Mouse (Mus musculus) limb, embryonic 11.5 days (tissue): ENCODE measurements around the gene Fcrla. TPM values are rescaled to one million over a fixed set of nuclear protein-coding genes. Genes with fewer than 3 reads are reported as not detected.

Experiments used
- ATAC-seq: fragments of 200-750 bp; cut with Nextera tagmentation; 2 replicates; pipeline ENCODE4 v1.8.0; 2017; ENCODE audit warnings: low read depth; ENCODE audit not compliant: insufficient number of reproducible peaks, low FRiP score, low TSS enrichment
- DNase-seq: peaks from one replicate; pipeline ENCODE4 v3.0.0-alpha.2; 2015; ENCODE audit warnings: low spot score
- H3K27ac ChIP-seq: fragments of 300-500 bp; sonication (generic); replicated peaks from 2 replicates; pipeline ENCODE4 v1.5.1; 2014; ENCODE audit warnings: low read depth, mild to moderate bottlenecking, low read length
- H3K27me3 ChIP-seq: fragments of 300-500 bp; sonication (generic); 2 replicates; pipeline ENCODE4 v1.6.1; 2014; ENCODE audit warnings: mild to moderate bottlenecking, low read length, mixed read lengths; ENCODE audit not compliant: control insufficient read depth, insufficient read depth
- H3K36me3 ChIP-seq: fragments of 300-500 bp; sonication (generic); 2 replicates; pipeline ENCODE4 v1.6.1; 2014; ENCODE audit warnings: mild to moderate bottlenecking, low read length, moderate library complexity, mixed read lengths; ENCODE audit not compliant: control insufficient read depth, insufficient read depth
- H3K4me1 ChIP-seq: fragments of 300-500 bp; sonication (generic); 2 replicates; pipeline ENCODE4 v1.6.1; 2014; ENCODE audit warnings: low read length, mixed read lengths; ENCODE audit not compliant: control insufficient read depth, insufficient read depth
- H3K4me2 ChIP-seq: fragments of 300-500 bp; sonication (generic); 2 replicates; pipeline ENCODE4 v1.6.1; 2014; ENCODE audit warnings: low read depth, mild to moderate bottlenecking, moderate library complexity; ENCODE audit not compliant: severe bottlenecking
- H3K4me3 ChIP-seq: fragments of 300-500 bp; sonication (generic); 2 replicates; pipeline ENCODE4 v1.5.1; 2014; ENCODE audit warnings: low read depth, low read length
- H3K9ac ChIP-seq: fragments of 300-500 bp; sonication (generic); 2 replicates; pipeline ENCODE4 v1.6.1; 2014; ENCODE audit warnings: mild to moderate bottlenecking, low read length
- H3K9me3 ChIP-seq: fragments of 300-500 bp; sonication (generic); 2 replicates; pipeline ENCODE4 v1.6.1; 2016; ENCODE audit warnings: low read length; ENCODE audit not compliant: control insufficient read depth
- WGBS: fragments of 180-500 bp; shearing (Covaris S2); extraction: QIAGEN DNeasy Blood & Tissue Kit; methylation state at CpG from one replicate; pipeline ENCODE4 v1.1.7; 2014; 5-methylcytosine and 5-hydroxymethylcytosine counted together
- polyA plus RNA-seq: library from polyadenylated mRNA; unstranded; fragments of >200 nt; fragmentation: Nextera tagmentation; extraction: Ambion mirVana; gene quantifications from 2 replicates; pipeline ENCODE4 v1.2.1, GENCODE M21; 2014

Gene Fcrla
- polyA plus RNA-seq, 1 experiment from 2014 or later, result not detected

DNA sequence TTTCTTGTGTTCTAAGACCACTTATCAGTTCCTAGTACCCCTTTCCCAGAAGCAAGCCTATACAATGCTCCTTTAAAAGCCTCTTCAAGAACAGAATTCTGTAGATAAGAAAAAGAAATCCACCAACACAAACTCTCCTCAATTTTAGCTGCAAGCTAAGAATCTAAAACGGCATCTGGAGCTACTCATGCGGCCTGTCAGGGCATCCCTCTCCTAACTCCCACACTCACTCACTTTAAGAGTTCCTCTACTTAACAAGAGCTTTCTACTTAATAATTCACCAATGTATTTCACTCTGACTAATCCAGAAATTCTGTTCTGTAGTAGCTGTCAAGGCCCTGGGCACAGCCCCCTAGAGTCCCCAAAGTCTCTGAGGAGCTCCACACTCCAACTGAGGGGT is 35.7 kb downstream of the Fcrla start:
- 60% methylated on average over 2 of the region's 2 CpGs for WGBS
- H3K9me3 ChIP-seq, result no peaks in the 10 kb centered on the region
- ATAC-seq, result no peak
- no peaks in the 10 kb centered on the region for H3K4me1 ChIP-seq
- H3K4me2 ChIP-seq, result no peak overlapping the region
- no peak overlapping the region for H3K9ac ChIP-seq
- no peak overlapping the region for H3K27ac ChIP-seq
- DNase-seq, result no peak
- H3K27me3 ChIP-seq, result no peaks in the 10 kb centered on the region
- no peaks in the 10 kb centered on the region for H3K36me3 ChIP-seq
- no peak overlapping the region for H3K4me3 ChIP-seq

DNA sequence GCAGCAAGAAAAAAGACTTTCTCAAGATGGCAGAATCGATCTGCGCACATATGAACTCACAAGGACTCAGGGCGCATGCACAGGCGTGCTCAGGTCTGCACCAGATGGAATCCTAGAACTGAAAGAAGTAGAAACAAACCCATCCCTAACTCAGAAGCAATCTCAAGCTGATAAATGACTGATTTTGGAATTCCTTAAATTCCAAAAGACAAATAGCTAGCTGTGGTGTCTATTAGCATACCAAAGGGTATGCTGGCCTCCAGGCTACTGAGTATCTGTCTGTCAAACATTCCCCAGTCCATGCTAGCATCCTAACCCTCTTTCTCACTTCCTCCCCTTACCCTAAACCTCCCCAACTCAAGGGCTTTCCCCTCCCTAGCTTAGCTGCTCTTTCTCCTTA is 38.1 kb downstream of the Fcrla start:
- Histone ChIP-seq H3K4me1 (no peaks in the 10 kb centered on the region), H3K4me3 (no peak overlapping the region), H3K9me3 (no peaks in the 10 kb centered on the region), H3K27me3 (no peaks in the 10 kb centered on the region), H3K36me3 (no peaks in the 10 kb centered on the region), H3K4me2 (no peak overlapping the region), H3K9ac (no peak overlapping the region), H3K27ac (no peak overlapping the region)
- DNase-seq (no peak), ATAC-seq (no peak)
- WGBS, result 76% methylated on average over 4 of the region's 4 CpGs

DNA sequence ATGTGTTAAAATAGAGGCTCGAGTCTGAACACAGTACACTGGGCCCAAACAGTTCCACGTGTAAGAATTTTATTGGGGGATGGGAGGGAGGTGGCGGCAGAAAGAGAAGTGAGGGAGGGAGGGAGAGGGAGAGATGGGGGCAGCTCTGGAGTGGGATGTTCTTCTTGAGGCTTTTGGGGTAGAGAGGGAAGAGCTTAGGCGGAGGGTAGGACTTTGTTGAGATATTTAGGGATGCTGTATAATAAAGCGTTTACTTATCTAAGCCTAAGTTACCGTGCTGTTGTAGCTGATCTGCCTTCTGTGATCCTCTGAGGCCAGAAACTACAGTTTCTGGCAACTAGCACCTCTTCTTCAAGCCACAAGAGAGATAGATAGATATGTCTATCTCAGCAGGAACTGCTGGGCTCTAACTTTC is 41.3 kb downstream of the Fcrla start:
- H3K4me1 ChIP-seq, result no peaks in the 10 kb centered on the region
- no peak overlapping the region for H3K27ac ChIP-seq
- 26% methylated on average over 6 of the region's 6 CpGs for WGBS
- no peaks in the 10 kb centered on the region for H3K9me3 ChIP-seq
- H3K4me2 ChIP-seq, result no peak overlapping the region
- no peak overlapping the region for H3K9ac ChIP-seq
- ATAC-seq, result no peak
- H3K36me3 ChIP-seq, result no peaks in the 10 kb centered on the region
- H3K4me3 ChIP-seq, result no peak overlapping the region
- H3K27me3 ChIP-seq, result no peaks in the 10 kb centered on the region
- DNase-seq, result no peak

DNA sequence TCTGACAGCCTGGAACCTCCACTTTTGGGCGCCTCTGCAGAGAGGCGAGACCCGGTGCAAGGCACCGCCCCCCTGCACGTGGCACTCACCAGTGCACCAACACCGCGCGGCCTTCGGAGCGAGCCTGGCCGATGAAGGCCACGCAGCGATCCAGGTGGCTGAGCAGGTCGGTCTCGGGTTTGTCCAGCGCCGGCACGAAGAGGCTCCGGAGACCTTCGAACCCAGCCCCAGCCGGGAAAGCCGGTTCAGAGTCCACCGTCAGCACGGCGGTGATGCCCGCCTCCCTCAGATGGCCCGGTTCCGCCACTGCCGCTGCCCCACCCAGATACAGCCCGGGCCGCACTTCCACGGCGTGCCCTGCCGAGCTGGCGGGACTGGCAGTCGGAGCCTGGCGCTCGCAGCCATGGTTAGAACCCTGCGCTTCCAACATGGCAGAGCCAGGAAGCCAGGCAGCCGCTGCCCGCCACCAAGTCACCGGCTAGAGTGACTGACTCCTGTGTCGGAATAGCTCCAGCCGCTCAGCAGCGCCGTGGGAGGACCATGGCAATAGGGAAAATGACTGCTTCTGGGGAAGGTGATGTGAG is 42.3 kb downstream of the Fcrla start, which contains the start of the genes Gm26620 and Dusp12:
Gm26620 (plus strand) TSS at position 88 of the 584 bp plus-strand sequence.
Dusp12 (minus strand) TSS at position 563 of the 584 bp plus-strand sequence.
- DNase-seq, result peak; percentile 91

DNA sequence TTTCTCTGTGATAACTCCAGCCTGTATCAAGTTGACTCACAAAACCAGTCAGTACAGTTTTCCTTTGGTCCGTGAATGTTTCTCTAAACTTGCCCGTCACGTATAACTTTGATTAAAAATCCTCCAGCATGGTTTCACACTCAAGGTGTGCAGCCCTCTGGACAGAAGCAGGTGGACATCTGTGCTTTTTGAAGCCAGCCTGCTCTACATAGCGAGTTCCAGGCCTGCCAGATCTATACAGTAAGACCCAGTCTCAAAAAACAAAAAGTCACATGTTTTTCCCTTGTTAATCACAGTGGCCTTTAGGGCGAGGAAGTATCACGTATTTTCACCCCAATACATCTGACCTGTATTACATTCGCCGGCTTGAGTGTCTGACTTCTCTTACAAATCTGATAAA is 43.0 kb downstream of the Fcrla start:
- DNase-seq, result no peak
- Histone ChIP-seq H3K9ac (peak overlapping the region; percentile 87; the same call in 1 of the 2 replicates), H3K27me3 (no peaks in the 10 kb centered on the region), H3K27ac (no peak overlapping the region), H3K36me3 (peaks cover 2% of the 10 kb centered on the region; the same call in 1 of the 2 replicates), H3K4me2 (peak overlapping the region; percentile 59), H3K4me1 (no peaks in the 10 kb centered on the region), H3K9me3 (no peaks in the 10 kb centered on the region), H3K4me3 (peak overlapping the region; percentile 95)
- ATAC-seq, result no peak
- 29% methylated on average over 8 of the region's 8 CpGs for WGBS

More for the DNA sequence above, 42.3 kb downstream of the Fcrla start, which contains the start of the genes Gm26620 and Dusp12:
- peak within 1 kb of the TSS; percentile 87 for H3K9ac ChIP-seq
- no peaks in the 10 kb centered on the region for H3K36me3 ChIP-seq
- under 1% methylated on average over 46 of the region's 46 CpGs for WGBS
- H3K4me3 ChIP-seq, result peak within 1 kb of the TSS; percentile 95
- peak within 1 kb of the TSS; percentile 59 for H3K4me2 ChIP-seq
- no peaks in the 10 kb centered on the region for H3K9me3 ChIP-seq
- ATAC-seq, result peak; percentile 86
- H3K27me3 ChIP-seq, result no peaks in the 10 kb centered on the region
- no peaks in the 10 kb centered on the region for H3K4me1 ChIP-seq
- H3K27ac ChIP-seq, result peak within 1 kb of the TSS; percentile 42; the same call in 1 of the 2 replicates

DNA sequence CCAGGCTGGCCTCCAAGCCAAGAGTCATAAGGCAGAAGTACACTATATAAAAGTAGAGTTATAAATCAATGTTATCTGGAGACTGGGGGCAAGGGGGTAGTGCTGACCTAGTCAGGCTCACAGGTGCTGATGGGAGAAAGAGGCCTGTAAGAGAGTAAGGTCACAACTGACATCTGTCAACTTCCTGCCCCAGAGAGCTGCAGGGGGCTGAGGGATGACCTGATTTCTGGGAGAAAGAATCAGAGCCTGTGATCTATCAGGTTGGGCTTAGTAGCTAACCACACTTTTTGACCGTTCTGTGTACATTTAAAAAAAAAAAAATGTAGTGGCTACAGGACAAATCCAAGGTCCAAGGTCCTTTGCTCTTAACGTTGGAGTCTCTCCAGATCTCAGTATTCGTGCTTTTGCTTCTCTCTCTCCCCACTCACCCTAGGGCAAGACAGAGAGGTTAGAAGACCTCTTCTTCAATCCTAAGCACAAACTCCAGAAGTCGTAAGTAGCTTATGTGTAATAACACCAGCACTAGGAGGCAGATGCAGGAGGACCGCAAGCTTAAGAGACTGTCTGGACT is 44.4 kb downstream of the Fcrla start:
- no peak overlapping the region for H3K9ac ChIP-seq
- DNase-seq, result no peak
- WGBS, result 80% methylated on average over 5 of the region's 5 CpGs

DNA sequence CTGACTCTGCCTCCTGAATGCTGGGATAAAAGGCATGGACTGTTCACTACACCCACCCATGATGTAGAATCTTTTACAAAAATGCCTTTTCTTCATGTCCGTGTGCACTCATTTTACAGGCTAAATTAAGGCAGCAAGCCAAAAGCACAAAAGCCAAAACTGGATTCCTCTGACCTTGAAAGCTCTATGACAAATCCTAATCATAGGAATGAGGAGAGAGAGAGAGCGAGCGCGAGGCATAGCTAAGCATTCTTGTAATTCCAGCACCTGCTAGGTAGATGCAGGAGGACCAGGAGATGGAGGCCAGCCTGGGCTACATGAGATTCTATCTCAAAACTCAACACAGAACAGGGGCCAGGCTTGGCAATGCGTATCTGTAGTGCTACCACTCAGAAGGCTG is 50.5 kb downstream of the Fcrla start:
- peaks cover 4% of the 10 kb centered on the region for H3K36me3 ChIP-seq
- no peaks in the 10 kb centered on the region for H3K27me3 ChIP-seq
- WGBS, result 96% methylated on average over 5 of the region's 5 CpGs

More for the DNA sequence above, 44.4 kb downstream of the Fcrla start:
- Histone ChIP-seq H3K36me3 (peaks cover 2% of the 10 kb centered on the region; the same call in 1 of the 2 replicates), H3K4me3 (no peak overlapping the region), H3K4me1 (no peaks in the 10 kb centered on the region), H3K27me3 (no peaks in the 10 kb centered on the region), H3K4me2 (no peak overlapping the region), H3K9me3 (no peaks in the 10 kb centered on the region), H3K27ac (no peak overlapping the region)
- no peak for ATAC-seq

DNA sequence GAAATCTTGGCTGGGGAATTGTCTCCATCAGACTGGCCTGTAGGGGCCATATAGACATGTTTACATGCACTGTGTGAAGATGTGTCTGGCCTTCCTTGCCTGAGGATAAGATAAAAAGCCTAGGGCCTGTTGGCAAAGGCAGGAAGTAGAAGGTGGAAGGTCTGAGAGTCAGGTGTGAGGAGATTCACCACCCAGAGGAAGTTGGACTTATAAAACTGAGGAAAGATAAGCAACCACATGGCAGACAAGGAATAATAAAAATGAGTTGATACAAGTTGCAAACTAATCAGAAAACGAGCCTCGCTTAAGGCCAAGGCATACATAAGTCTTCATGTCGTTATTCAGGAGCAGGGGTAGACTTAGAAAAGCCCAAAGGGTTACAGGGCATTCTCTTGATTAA is 51.7 kb downstream of the Fcrla start:
- no peak overlapping the region for H3K4me2 ChIP-seq
- H3K9me3 ChIP-seq, result no peaks in the 10 kb centered on the region
- no peak overlapping the region for H3K4me3 ChIP-seq
- ATAC-seq, result no peak
- H3K27ac ChIP-seq, result no peak overlapping the region
- no peak for DNase-seq
- H3K4me1 ChIP-seq, result no peaks in the 10 kb centered on the region
- H3K9ac ChIP-seq, result no peak overlapping the region
- WGBS, result 69% methylated on average over 3 of the region's 3 CpGs
- peaks cover 6% of the 10 kb centered on the region for H3K36me3 ChIP-seq
- H3K27me3 ChIP-seq, result no peaks in the 10 kb centered on the region

More for the DNA sequence above, 50.5 kb downstream of the Fcrla start:
- H3K4me1 ChIP-seq, result no peaks in the 10 kb centered on the region
- H3K9me3 ChIP-seq, result no peaks in the 10 kb centered on the region
- no peak overlapping the region for H3K4me2 ChIP-seq
- H3K9ac ChIP-seq, result no peak overlapping the region
- ATAC-seq (no peak), DNase-seq (no peak)
- H3K27ac ChIP-seq, result no peak overlapping the region
- H3K4me3 ChIP-seq, result no peak overlapping the region
